Mouse (Mus musculus): ENCODE measurements around the gene Mfrp.

Gene Mfrp

GRCm38 (mm10) chr9:44078955-44079756 lies 22.4 kb upstream of the Mfrp start:
- peak; percentile 91 to 92 for DNase-seq

GRCm38 (mm10) chr9:44079997-44080780 lies 21.3 kb upstream of the Mfrp start:
- DNase-seq, result peak in 1 of 2 experiments; percentile 5

GRCm38 (mm10) chr9:44080953-44081352 lies 20.6 kb upstream of the Mfrp start:
- DNase-seq, result peak in 1 of 2 experiments; percentile 16

- no peak for DNase-seq
Measured at GRCm38 (mm10) chr9:44081581-44081980, 19.9 kb upstream of the Mfrp start.

- DNase-seq, result no peak
Measured at GRCm38 (mm10) chr9:44082266-44082665, 19.3 kb upstream of the Mfrp start.

- peak in 1 of 2 experiments; percentile 38 for DNase-seq
Measured at GRCm38 (mm10) chr9:44083392-44084121, 18.0 kb upstream of the Mfrp start.

GRCm38 (mm10) chr9:44084236-44084635 lies 17.3 kb upstream of the Mfrp start:
- DNase-seq, result no peak

GRCm38 (mm10) chr9:44084659-44085229 lies 16.8 kb upstream of the Mfrp start:
- peak; percentile 95 to 98 for DNase-seq

GRCm38 (mm10) chr9:44085276-44085675 lies 16.3 kb upstream of the Mfrp start:
- DNase-seq, result peak in 1 of 2 experiments; percentile 24

- peak; percentile 91 to 94 for DNase-seq
Measured at GRCm38 (mm10) chr9:44085741-44086665, 15.5 kb upstream of the Mfrp start.

GRCm38 (mm10) chr9:44086960-44087359 lies 14.6 kb upstream of the Mfrp start:
- no peak for DNase-seq

GRCm38 (mm10) chr9:44087761-44088455 lies 13.6 kb upstream of the Mfrp start:
- peak; percentile 43 to 46 for DNase-seq

GRCm38 (mm10) chr9:44088877-44089608 lies 12.5 kb upstream of the Mfrp start:
- DNase-seq, result no peak

- peak; percentile 88 for DNase-seq
Measured at GRCm38 (mm10) chr9:44093612-44094503, 7.7 kb upstream of the Mfrp start.

- DNase-seq, result no peak
Measured at GRCm38 (mm10) chr9:44094737-44095136, 6.8 kb upstream of the Mfrp start.

- no peak for DNase-seq
Measured at GRCm38 (mm10) chr9:44095781-44096180, 5.7 kb upstream of the Mfrp start.

GRCm38 (mm10) chr9:44096536-44096935 lies 5.0 kb upstream of the Mfrp start:
- DNase-seq, result no peak

GRCm38 (mm10) chr9:44104881-44105280 lies 3.4 kb downstream of the Mfrp start:
- DNase-seq, result no peak

- DNase-seq, result no peak
Measured at GRCm38 (mm10) chr9:44105781-44106180, 4.3 kb downstream of the Mfrp start.
